Mouse (Mus musculus) neural tube, embryonic 12.5 days (tissue): ENCODE measurements at regions not wholly inside any gene's neighbourhood (a gene's known extent, or its start where the extent isn't known, plus 50 kb on each side); places are given as distances from the start of the nearest gene placed in this dataset.

Source experiments
- ATAC-seq: fragments of 200-750 bp; cut with Nextera tagmentation; 2 replicates; pipeline ENCODE4 v1.8.0; 2017; ENCODE audit warnings: low read depth, mild to moderate bottlenecking, moderate TSS enrichment, moderate library complexity; ENCODE audit not compliant: low FRiP score
- H3K27ac ChIP-seq: fragments of 300-500 bp; sonication (generic); 2 replicates; pipeline ENCODE4 v1.5.1; 2016
- H3K27me3 ChIP-seq: fragments of 300-500 bp; sonication (generic); replicated peaks from 2 replicates; pipeline ENCODE4 v1.6.1; 2016; ENCODE audit warnings: mild to moderate bottlenecking
- H3K36me3 ChIP-seq: fragments of 300-500 bp; sonication (generic); 2 replicates; pipeline ENCODE4 v1.6.1; 2016; ENCODE audit warnings: mild to moderate bottlenecking
- H3K4me1 ChIP-seq: fragments of 300-500 bp; sonication (generic); 2 replicates; pipeline ENCODE4 v1.6.1; 2016
- H3K4me2 ChIP-seq: fragments of 300-500 bp; sonication (generic); replicated peaks from 2 replicates; pipeline ENCODE4 v1.6.1; 2016; ENCODE audit warnings: mild to moderate bottlenecking
- H3K4me3 ChIP-seq: fragments of 300-500 bp; sonication (generic); 2 replicates; pipeline ENCODE4 v1.5.1; 2016
- H3K9ac ChIP-seq: fragments of 300-500 bp; sonication (generic); 2 replicates; pipeline ENCODE4 v1.6.1; 2016; ENCODE audit warnings: mild to moderate bottlenecking
- H3K9me3 ChIP-seq: fragments of 300-500 bp; sonication (generic); 2 replicates; pipeline ENCODE4 v1.6.1; 2016; ENCODE audit warnings: mild to moderate bottlenecking
- WGBS: fragments of 180-500 bp; shearing (Covaris S2); methylation state at CpG from one replicate; pipeline ENCODE4 v1.1.7; 2016; 5-methylcytosine and 5-hydroxymethylcytosine counted together

DNA sequence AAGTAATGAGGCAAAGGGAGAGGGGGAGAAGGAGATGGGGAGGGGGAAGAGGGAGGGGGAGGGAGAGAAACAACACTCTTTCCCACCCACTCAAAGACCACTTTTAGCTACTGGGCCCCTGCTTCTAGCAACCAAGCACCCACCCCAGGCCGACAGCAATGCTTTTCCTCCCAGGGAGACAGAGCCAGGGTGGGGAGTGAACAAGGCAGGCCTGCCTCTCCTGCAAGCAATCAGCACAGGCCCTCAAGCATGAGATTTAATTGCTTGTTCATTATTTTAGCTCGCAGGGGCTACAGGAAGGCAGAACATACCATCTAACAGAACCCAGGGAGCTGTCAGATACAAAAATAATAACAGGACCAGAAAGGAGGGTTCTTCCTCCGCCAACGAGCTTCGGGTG, 521.7 kb upstream of the Arid1b start:
- Histone ChIP-seq H3K9ac (no peak overlapping the region), H3K27ac (no peak overlapping the region), H3K9me3 (no peaks in the 10 kb centered on the region), H3K4me1 (no peaks in the 10 kb centered on the region), H3K4me2 (no peak overlapping the region), H3K27me3 (no peaks in the 10 kb centered on the region), H3K4me3 (no peak overlapping the region), H3K36me3 (no peaks in the 10 kb centered on the region)
- ATAC-seq, result no peak
- WGBS, result 58% methylated on average over 5 of the region's 5 CpGs

DNA sequence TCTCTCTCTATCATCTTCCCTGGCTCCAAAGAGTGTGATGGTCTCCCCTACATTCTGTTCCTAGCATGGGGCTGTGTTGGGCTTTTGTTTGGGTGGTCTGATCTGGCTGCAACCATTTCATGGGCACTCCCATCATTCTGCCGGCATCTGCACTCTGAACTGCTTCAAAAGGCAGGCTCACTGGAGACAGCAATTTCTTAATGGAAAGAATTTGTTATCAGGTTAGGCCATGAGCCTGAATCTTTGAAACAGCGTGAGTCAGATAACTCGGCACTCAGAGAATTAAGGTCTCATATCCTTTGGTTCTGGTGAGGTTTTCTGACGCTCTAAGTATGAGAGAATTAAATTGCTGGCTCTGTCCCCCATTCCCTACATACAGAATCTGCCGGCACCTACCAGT, 519.8 kb upstream of the Arid1b start:
- Histone ChIP-seq H3K4me1 (no peaks in the 10 kb centered on the region), H3K9me3 (no peaks in the 10 kb centered on the region), H3K9ac (no peak overlapping the region), H3K4me3 (no peak overlapping the region), H3K4me2 (no peak overlapping the region), H3K36me3 (no peaks in the 10 kb centered on the region), H3K27me3 (no peaks in the 10 kb centered on the region), H3K27ac (no peak overlapping the region)
- no peak for ATAC-seq
- WGBS, result 83% methylated on average over 5 of the region's 5 CpGs

DNA sequence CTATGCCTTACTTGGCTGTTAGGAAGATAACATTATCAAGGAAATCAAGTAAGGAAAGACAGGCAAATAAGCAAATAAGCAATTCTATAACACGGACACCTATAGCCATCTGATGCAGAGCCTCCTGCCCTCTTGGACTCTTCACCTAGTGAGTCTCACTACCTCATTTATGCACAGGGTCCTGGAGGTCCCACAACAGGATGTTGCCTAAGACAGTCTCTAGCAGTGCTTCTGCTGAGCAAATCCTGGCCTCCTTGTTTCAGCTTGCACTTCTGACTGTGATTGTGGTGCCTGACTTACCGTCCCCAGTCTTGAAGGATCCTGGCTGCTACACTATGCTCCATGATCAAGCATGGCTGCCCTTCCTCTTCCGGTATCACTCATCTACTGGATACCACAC, 518.5 kb upstream of the Arid1b start:
- Histone ChIP-seq H3K27me3 (no peaks in the 10 kb centered on the region), H3K9me3 (no peaks in the 10 kb centered on the region), H3K4me3 (no peak overlapping the region), H3K4me2 (no peak overlapping the region), H3K9ac (no peak overlapping the region), H3K27ac (no peak overlapping the region), H3K36me3 (no peaks in the 10 kb centered on the region), H3K4me1 (no peaks in the 10 kb centered on the region)
- ATAC-seq, result no peak
- WGBS, result 93% methylated on average over 3 of the region's 3 CpGs

DNA sequence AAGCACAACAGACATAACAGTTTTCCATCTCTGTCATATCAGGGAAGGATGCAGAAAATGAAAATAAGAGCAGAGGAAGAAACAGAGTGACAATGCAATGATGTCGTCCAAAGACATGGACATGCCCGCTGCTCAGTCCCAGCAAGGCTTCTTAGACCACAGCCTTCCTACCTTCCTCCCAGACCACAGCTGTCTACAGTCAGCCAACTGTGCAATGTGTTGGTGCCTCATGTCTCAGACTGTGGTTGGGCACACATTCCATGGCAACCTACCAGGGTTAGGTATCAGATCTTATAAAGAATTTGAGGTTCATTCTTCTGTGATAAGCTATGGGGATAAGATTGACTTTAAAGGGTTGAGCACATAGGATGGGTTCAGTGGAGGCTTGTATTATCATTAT, 499.7 kb upstream of the Arid1b start:
- Histone ChIP-seq H3K9ac (no peak overlapping the region), H3K27ac (no peak overlapping the region), H3K4me2 (no peak overlapping the region), H3K4me3 (no peak overlapping the region), H3K4me1 (peaks cover 8% of the 10 kb centered on the region), H3K9me3 (no peaks in the 10 kb centered on the region), H3K36me3 (no peaks in the 10 kb centered on the region), H3K27me3 (no peaks in the 10 kb centered on the region)
- 97% methylated on average over 2 of the region's 2 CpGs for WGBS
- no peak for ATAC-seq

DNA sequence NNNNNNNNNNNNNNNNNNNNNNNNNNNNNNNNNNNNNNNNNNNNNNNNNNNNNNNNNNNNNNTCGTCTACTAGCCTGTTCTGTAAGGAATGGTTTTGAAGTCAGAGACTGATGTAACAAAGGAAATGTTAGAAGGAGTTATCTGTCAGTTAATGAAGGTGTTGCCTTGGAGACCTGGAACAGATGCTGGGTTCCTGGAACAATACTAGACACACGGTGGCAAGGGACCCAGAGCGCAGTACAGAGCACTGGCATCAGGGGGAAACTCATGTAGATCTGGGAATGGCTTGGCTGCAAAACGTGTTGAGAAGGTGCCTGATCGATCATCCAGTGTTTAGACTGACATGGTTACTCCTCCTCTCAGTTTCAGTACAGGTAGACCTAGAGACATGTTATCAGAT, 493.6 kb upstream of the Arid1b start:
- Histone ChIP-seq H3K36me3 (no peaks in the 10 kb centered on the region), H3K4me1 (peaks cover 8% of the 10 kb centered on the region), H3K4me3 (no peak overlapping the region), H3K27ac (no peak overlapping the region), H3K27me3 (no peaks in the 10 kb centered on the region), H3K9me3 (no peaks in the 10 kb centered on the region), H3K9ac (no peak overlapping the region), H3K4me2 (no peak overlapping the region)
- WGBS, result 72% methylated on average over 5 of the region's 5 CpGs
- ATAC-seq, result no peak

DNA sequence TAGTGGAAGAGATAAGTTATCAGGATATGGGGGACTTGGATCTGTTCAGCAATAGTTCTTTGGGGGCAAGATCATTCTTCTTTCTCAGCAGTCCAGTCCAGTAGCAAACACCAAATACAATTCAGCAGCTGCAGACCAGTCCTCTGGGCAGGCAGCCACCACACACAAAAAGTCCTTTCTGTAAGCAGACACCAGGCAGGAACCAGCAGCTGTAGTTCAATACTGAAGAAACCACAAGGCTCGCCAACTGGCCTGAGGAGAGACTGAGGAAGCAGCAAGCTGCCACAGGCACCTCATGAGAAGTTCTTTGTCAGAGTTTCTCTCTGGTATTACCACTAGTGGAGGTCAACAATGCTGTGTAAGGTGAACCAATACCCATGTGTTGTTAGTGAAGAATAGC, 493.1 kb upstream of the Arid1b start:
- WGBS, result 61% methylated on average over 1 of the region's 1 CpGs
- peaks cover 8% of the 10 kb centered on the region for H3K4me1 ChIP-seq
- H3K36me3 ChIP-seq, result no peaks in the 10 kb centered on the region
- no peak for ATAC-seq
- no peaks in the 10 kb centered on the region for H3K9me3 ChIP-seq
- H3K27me3 ChIP-seq, result no peaks in the 10 kb centered on the region
- no peak overlapping the region for H3K9ac ChIP-seq
- no peak overlapping the region for H3K4me2 ChIP-seq
- no peak overlapping the region for H3K27ac ChIP-seq
- no peak overlapping the region for H3K4me3 ChIP-seq

DNA sequence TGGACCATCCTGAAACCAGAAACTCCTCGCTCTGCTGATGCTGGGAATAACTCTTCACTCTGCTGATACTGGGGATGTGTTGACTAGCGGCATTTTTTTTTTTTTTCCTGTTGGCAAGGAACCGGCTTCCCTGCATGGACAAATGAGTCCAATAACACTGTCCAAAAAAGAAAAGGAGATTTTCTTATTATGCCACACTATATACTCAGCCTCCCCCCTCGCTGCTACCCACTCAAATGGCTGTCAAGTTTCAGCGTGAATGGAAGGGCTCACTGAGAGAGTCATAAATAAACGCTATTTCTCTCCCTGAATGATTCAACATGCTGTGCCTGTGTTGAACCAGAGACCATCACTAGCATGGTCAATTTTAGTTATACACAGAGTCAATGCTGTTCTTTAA, 489.2 kb upstream of the Arid1b start:
- H3K4me1 ChIP-seq, result no peaks in the 10 kb centered on the region
- H3K4me2 ChIP-seq, result no peak overlapping the region
- H3K4me3 ChIP-seq, result no peak overlapping the region
- H3K27ac ChIP-seq, result no peak overlapping the region
- 58% methylated on average over 6 of the region's 6 CpGs for WGBS
- no peaks in the 10 kb centered on the region for H3K9me3 ChIP-seq
- H3K36me3 ChIP-seq, result no peaks in the 10 kb centered on the region
- H3K27me3 ChIP-seq, result no peaks in the 10 kb centered on the region
- no peak for ATAC-seq
- no peak overlapping the region for H3K9ac ChIP-seq

DNA sequence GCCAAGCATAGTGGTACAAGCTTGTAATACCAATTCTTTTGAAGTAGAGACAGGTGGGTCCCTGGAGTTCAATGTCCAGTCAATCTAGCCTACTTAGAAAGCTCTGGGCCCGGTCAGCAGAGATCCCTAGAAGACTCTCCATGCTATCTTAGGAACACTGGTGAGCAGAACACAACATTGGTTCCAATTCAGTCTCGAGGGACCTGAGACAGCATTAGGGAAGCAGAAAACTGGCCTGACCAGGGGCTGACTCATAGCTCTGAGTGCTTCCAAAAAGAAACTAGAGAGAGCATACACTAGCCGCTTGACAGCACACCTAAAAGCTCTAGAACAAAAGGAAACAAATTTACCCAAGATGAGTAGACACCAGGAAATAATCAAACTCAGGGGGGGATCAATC, 484.6 kb upstream of the Arid1b start:
- no peaks in the 10 kb centered on the region for H3K27me3 ChIP-seq
- no peak for ATAC-seq

DNA sequence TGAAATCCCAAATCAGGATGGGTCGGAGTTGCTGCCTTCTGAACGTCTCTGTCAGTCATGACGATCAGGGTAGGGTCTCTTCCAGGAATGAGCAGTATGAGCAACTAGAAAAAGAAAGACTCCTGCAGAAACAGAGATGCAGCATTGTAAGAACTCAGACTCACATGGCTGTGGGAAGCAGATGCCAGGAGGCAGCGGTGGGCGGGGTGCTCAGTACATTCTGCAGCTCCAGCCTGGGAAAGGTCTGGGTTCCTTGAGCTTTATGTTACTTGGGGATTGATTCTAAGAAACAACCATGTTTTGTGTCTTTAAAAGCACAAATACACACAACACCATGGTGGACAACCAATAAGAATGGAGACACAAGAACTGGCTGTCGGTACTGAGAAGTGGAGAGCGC, 478.0 kb upstream of the Arid1b start:
- H3K27me3 ChIP-seq, result no peaks in the 10 kb centered on the region
- ATAC-seq, result no peak
- no peak overlapping the region for H3K4me3 ChIP-seq
- 89% methylated on average over 7 of the region's 7 CpGs for WGBS
- H3K27ac ChIP-seq, result no peak overlapping the region
- no peaks in the 10 kb centered on the region for H3K4me1 ChIP-seq
- no peak overlapping the region for H3K4me2 ChIP-seq
- no peak overlapping the region for H3K9ac ChIP-seq
- H3K9me3 ChIP-seq, result no peaks in the 10 kb centered on the region
- H3K36me3 ChIP-seq, result no peaks in the 10 kb centered on the region

More for the DNA sequence above, 484.6 kb upstream of the Arid1b start:
- 82% methylated on average over 3 of the region's 3 CpGs for WGBS
- H3K4me1 ChIP-seq, result no peaks in the 10 kb centered on the region
- no peak overlapping the region for H3K9ac ChIP-seq
- no peak overlapping the region for H3K4me3 ChIP-seq
- no peak overlapping the region for H3K27ac ChIP-seq
- H3K9me3 ChIP-seq, result no peaks in the 10 kb centered on the region
- H3K4me2 ChIP-seq, result no peak overlapping the region
- no peaks in the 10 kb centered on the region for H3K36me3 ChIP-seq

DNA sequence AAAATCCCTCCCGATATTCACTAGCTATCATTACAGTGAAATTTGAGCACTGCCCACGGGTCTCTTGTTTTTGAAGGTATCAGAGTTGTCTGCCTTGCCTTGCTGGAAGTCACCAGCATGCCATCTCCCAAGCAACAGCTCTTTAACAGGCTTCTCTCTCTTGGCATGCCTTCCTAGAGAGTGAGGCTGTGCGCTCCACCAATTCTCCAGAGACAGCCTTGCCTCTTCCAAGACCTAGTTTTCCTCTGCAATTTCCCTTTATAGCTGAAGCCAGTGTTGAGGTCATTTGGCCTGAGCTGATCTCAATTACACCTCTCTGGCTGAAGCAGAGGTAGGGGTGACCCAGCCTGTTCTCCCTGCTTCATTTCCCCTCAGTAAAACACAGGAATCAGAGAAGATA, 477.3 kb upstream of the Arid1b start:
- Histone ChIP-seq H3K9me3 (no peaks in the 10 kb centered on the region), H3K36me3 (no peaks in the 10 kb centered on the region), H3K4me3 (no peak overlapping the region), H3K4me2 (no peak overlapping the region), H3K4me1 (no peaks in the 10 kb centered on the region), H3K27ac (no peak overlapping the region), H3K27me3 (no peaks in the 10 kb centered on the region), H3K9ac (no peak overlapping the region)
- ATAC-seq, result no peak
- 66% methylated on average over 3 of the region's 3 CpGs for WGBS

DNA sequence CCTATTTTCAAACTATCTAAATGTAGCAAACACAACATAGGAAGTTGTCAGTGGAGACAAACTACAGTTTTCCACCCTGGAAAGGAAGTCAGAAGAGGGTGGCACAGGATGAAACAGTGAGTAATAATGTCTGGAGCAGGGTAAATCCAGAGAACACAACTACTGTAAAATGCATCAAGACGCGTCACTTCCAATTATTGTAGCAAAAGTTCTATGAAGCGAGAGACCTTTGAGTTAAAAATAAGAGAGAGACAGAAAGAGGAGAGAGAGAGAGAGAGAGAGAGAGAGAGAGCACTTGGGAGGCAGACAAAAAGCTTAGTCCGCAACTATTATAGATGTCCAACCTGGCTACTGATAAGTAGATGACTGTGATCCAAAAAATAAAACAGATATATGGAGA, 473.1 kb upstream of the Arid1b start:
- no peak overlapping the region for H3K9ac ChIP-seq
- 93% methylated on average over 4 of the region's 4 CpGs for WGBS
- no peaks in the 10 kb centered on the region for H3K27me3 ChIP-seq
- no peaks in the 10 kb centered on the region for H3K9me3 ChIP-seq
- H3K4me3 ChIP-seq, result no peak overlapping the region
- H3K4me1 ChIP-seq, result no peaks in the 10 kb centered on the region
- H3K27ac ChIP-seq, result no peak overlapping the region
- no peak for ATAC-seq
- no peak overlapping the region for H3K4me2 ChIP-seq
- H3K36me3 ChIP-seq, result no peaks in the 10 kb centered on the region

DNA sequence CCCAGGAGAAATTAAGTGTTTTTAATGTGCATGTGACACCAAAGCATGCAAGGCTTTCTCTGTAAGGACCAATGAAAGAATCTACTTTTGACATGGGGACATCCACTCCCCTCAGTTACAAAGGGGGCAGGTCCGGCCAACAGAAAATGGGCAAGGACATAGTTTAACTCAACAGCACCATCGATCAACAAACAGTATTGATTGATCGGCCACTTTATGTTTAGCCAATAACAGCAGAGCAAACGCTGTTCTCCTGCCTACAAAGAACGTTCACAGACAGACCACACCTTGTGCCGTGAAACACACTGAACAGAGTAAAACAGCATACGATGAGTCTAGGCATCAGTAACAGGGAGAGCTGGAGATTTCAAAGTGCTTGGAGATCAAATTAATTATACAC, 467.7 kb upstream of the Arid1b start:
- no peaks in the 10 kb centered on the region; the same call in 1 of the 2 replicates for H3K4me1 ChIP-seq
- WGBS, result 89% methylated on average over 7 of the region's 7 CpGs
- H3K36me3 ChIP-seq, result no peaks in the 10 kb centered on the region
- no peak for ATAC-seq
- no peaks in the 10 kb centered on the region for H3K27me3 ChIP-seq
- H3K9me3 ChIP-seq, result no peaks in the 10 kb centered on the region
- H3K4me2 ChIP-seq, result no peak overlapping the region
- H3K9ac ChIP-seq, result no peak overlapping the region
- no peak overlapping the region for H3K27ac ChIP-seq
- no peak overlapping the region for H3K4me3 ChIP-seq

DNA sequence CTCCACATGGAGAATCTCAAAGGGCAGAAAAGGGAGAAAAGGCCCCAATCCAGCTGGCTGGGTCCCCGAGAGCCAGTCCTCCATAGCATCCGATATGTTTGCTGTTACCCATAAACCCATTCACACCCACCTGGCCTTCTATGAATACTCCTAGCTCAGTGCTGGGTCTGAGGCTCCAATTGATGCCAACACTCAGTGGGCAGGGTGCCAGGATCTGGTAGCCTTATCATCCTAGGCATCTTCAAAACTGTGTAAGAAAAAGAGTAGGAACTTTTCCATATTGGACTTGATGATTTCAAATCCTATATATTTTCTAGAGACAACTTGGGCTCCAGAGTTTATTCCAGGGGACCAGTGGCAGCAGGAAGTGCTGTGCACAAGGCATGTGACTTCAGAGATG, 462.0 kb upstream of the Arid1b start:
- Histone ChIP-seq H3K9ac (no peak overlapping the region), H3K36me3 (no peaks in the 10 kb centered on the region), H3K4me1 (no peaks in the 10 kb centered on the region; the same call in 1 of the 2 replicates), H3K9me3 (no peaks in the 10 kb centered on the region), H3K27ac (no peak overlapping the region), H3K4me2 (no peak overlapping the region), H3K27me3 (no peaks in the 10 kb centered on the region), H3K4me3 (no peak overlapping the region)
- 94% methylated on average over 2 of the region's 2 CpGs for WGBS
- no peak for ATAC-seq

DNA sequence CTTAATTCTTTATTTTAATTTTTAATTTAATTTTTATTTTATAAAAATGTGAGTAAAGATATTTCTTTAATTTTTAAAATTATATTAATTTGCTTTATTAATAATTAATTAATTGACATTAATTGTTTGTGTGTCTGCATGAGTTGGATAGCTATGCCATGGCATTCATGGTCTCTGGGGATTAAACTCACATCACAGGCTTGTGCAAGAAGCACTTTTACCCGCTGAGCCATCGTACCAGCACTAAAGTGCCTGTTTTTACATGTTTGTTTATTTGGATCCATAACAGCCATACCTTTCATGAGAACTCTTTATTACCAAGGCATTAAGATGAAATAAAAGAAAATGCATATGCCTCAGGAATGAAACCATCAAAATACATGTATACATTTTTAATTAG, 453.7 kb upstream of the Arid1b start:
- peaks cover 8% of the 10 kb centered on the region for H3K4me1 ChIP-seq
- H3K9me3 ChIP-seq, result no peaks in the 10 kb centered on the region
- H3K27me3 ChIP-seq, result no peaks in the 10 kb centered on the region
- H3K36me3 ChIP-seq, result no peaks in the 10 kb centered on the region
- H3K9ac ChIP-seq, result no peak overlapping the region
- 70% methylated on average over 2 of the region's 2 CpGs for WGBS
- no peak overlapping the region for H3K4me2 ChIP-seq
- no peak overlapping the region for H3K4me3 ChIP-seq
- no peak overlapping the region for H3K27ac ChIP-seq
- peak; percentile 81 for ATAC-seq
